9 mouse cellular contexts compared by ENCODE assay signal in genomic region chr9:66276697-66277385, GRCm38 (mm10).
A peak's percentile ranks its signal among the peaks of the same experiment; 100 is the strongest.
DNase-seq lines count a peak whose midpoint lies in the region; ATAC-seq and TF ChIP-seq lines count a peak whose summit lies in the region.
"Had no signal": no experiment of that assay in that cellular context is flagged by ENCODE, and none has a peak within 500 bp of the region (broad histone marks: within the 10 kb centered on the region; RNA-seq: fewer than 3 reads in every experiment).

No protein-coding gene starts in this region.

- 8% methylated on average over 14 of the region's 14 CpGs for WGBS in heart, embryonic 11.5 days (ENCODE audit: insufficient replicate concordance)

- no peak for DNase-seq in left cerebral cortex, adult 2 months (ENCODE audit: extremely low spot score in 1 of 2, low spot score in 2 of 2)
- no peak for DNase-seq in left cerebral cortex, adult 18-20 months (ENCODE audit: low spot score in 2 of 2)
- peak; percentile 77 for DNase-seq in embryo, embryonic 11 days
- peak; percentile 78 to 90 for DNase-seq in kidney, postnatal 36 days
- DNase-seq in testis, postnatal 10 days (ENCODE audit: low spot score) = no peak
- no peak for DNase-seq in thymus, postnatal 10 days (ENCODE audit: low spot score in 2 of 2)

- no peak overlapping the region for H3K9ac ChIP-seq in heart, embryonic 11.5 days (ENCODE audit: low read depth, low read length)

- intact Hi-C loops in left cerebral cortex, adult 2 months (cut with DNase I) = no loop called here

- ATAC-seq in heart, embryonic 11.5 days (replicated peaks; ENCODE audit: insufficient number of reproducible peaks, low FRiP score, low TSS enrichment) = peak; percentile 75
- peak; percentile 88 for ATAC-seq in megakaryocyte-erythroid progenitor cell, adult 5-6 weeks (replicated peaks; ENCODE audit: low FRiP score, low TSS enrichment, poor library complexity, severe bottlenecking)

- no peak overlapping the region for H3K4me3 ChIP-seq in left cerebral cortex, adult 2 months
- H3K4me3 ChIP-seq in heart, embryonic 11.5 days (ENCODE audit: low read depth, low read length) = no peak overlapping the region

- TF ChIP-seq CTCF in left cerebral cortex, adult 2 months (IDR thresholded peaks at IDR 0.05) = no peak

- H3K4me1 ChIP-seq in heart, embryonic 11.5 days (ENCODE audit: control insufficient read depth, insufficient read depth, low read length) = peaks cover 15% of the 10 kb centered on the region

- H3K36me3 ChIP-seq in heart, embryonic 11.5 days (ENCODE audit: control insufficient read depth, insufficient read depth, low read length) = no peaks in the 10 kb centered on the region

- H3K27ac ChIP-seq in left cerebral cortex, adult 2 months = peak overlapping the region; percentile 92
- peak overlapping the region; percentile 50; the same call in 1 of the 2 replicates for H3K27ac ChIP-seq in heart, embryonic 11.5 days (ENCODE audit: low read depth, low read length)

- no peak overlapping the region; the same call in 1 of the 2 replicates for H3K4me2 ChIP-seq in heart, embryonic 11.5 days

- no peaks in the 10 kb centered on the region for H3K27me3 ChIP-seq in heart, embryonic 11.5 days (ENCODE audit: control insufficient read depth, insufficient read depth, low read length)
- H3K27me3 ChIP-seq: Patski had no signal

- no peaks in the 10 kb centered on the region for H3K9me3 ChIP-seq in heart, embryonic 11.5 days (replicated peaks; ENCODE audit: control insufficient read depth, low read length)

Comparison
In these comparisons a context has a peak if more than half of its experiments do, and no peak if none do; other contexts are left out.
1. DNase-seq: peak in embryo, embryonic 11 days (single experiment) and kidney, postnatal 36 days (2 of 2); none in left cerebral cortex, adult 2 months (0 of 2), left cerebral cortex, adult 18-20 months (0 of 2), testis, postnatal 10 days (single experiment) and thymus, postnatal 10 days (0 of 2).